Comparison of ENCODE assay signal across 8 mouse cellular contexts in the genomic region with DNA sequence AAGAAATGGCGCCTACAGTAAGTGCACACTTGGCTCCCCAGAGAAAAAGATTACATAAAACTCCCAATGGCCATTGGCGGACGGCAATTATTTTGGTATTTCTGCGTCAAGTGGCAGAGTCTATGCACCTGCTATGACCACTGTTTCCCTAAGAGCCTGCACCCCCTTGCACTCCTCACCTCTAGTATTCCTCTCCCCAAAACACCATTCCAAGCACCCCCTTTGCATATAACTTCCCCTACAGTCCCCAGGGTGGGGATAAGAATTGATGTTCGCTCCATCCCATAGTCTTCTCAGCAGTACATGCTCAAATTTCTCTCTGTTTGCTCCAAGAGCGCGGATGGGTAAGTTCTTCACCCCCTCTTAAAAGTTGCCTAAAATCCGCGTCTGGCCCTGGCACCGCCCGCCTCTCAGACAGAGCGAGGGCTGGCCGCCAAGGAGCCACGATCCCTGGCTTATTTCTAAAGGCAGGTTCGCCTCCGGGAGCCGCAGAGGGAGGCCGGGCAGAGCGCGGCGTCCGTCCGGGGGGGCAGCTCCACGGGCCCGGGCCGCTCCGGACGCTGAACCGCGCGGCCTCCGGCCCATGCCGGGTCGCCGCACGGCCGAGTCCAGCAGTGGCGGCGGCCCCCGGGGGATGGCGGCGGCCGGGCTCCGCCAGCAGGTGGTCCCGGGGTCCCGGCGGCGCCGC. TPM values are rescaled to one million over a fixed set of nuclear protein-coding genes. Genes with fewer than 3 reads are reported as not detected.
DNase-seq lines count a peak whose midpoint lies in the region; ATAC-seq and TF ChIP-seq lines count a peak whose summit lies in the region.

No protein-coding gene starts in this region.

- WGBS in embryonic facial prominence, embryonic 10.5 days, result 3% methylated on average over 49 of the region's 49 CpGs
- WGBS in heart, embryonic 12.5 days, result 4% methylated on average over 46 of the region's 49 CpGs
- 3% methylated on average over 44 of the region's 49 CpGs for WGBS in kidney, embryonic 15.5 days

- POLR2A ChIA-PET in Patski (lab: Charles Lee), result no interaction called here

- peak overlapping the region; percentile 81 for H3K4me3 ChIP-seq in ES-Bruce4 (ENCODE audit: low read depth, low read length)
- peak overlapping the region; percentile 82 for H3K4me3 ChIP-seq in embryonic facial prominence, embryonic 10.5 days
- H3K4me3 ChIP-seq in heart, embryonic 12.5 days, result peak overlapping the region; percentile 66
- peak overlapping the region; percentile 82 for H3K4me3 ChIP-seq in kidney, embryonic 15.5 days (replicated peaks)

- TF ChIP-seq EP300 in ES-Bruce4 (IDR thresholded peaks at IDR 0.05; ENCODE audit: insufficient read depth, low read depth, low read length), result no peak

- H3K9ac ChIP-seq in ES-Bruce4 (ENCODE audit: low read depth, poor library complexity, severe bottlenecking), result peak overlapping the region; percentile 92
- H3K9ac ChIP-seq in heart, embryonic 12.5 days, result peak overlapping the region; percentile 76
- H3K9ac ChIP-seq in kidney, embryonic 15.5 days, result peak overlapping the region; percentile 51

- peaks cover 4% of the 10 kb centered on the region for H3K4me1 ChIP-seq in ES-Bruce4 (ENCODE audit: control insufficient read depth, insufficient read depth, low read length)
- peaks cover 5% of the 10 kb centered on the region; the same call in 1 of the 2 replicates for H3K4me1 ChIP-seq in embryonic facial prominence, embryonic 10.5 days
- no peaks in the 10 kb centered on the region; the same call in 1 of the 2 replicates for H3K4me1 ChIP-seq in heart, embryonic 12.5 days (replicated peaks)
- H3K4me1 ChIP-seq in kidney, embryonic 15.5 days, result peaks cover 16% of the 10 kb centered on the region

- H3K36me3 ChIP-seq in ES-Bruce4 (ENCODE audit: control insufficient read depth, insufficient read depth, low read length, poor library complexity, severe bottlenecking), result no peaks in the 10 kb centered on the region
- H3K36me3 ChIP-seq in embryonic facial prominence, embryonic 10.5 days (replicated peaks), result no peaks in the 10 kb centered on the region
- no peaks in the 10 kb centered on the region for H3K36me3 ChIP-seq in heart, embryonic 12.5 days
- no peaks in the 10 kb centered on the region for H3K36me3 ChIP-seq in kidney, embryonic 15.5 days

- no peak for DNase-seq in Patski (ENCODE audit: low read depth, low spot score)
- peak; percentile 52 for DNase-seq in embryonic facial prominence, embryonic 10.5 days (ENCODE audit: low spot score)
- DNase-seq in lung, postnatal 4 days, result peak; percentile 55 to 66
- peak; percentile 65 for DNase-seq in testis, postnatal 10 days (ENCODE audit: low spot score)
- DNase-seq in B cell, adult 2 months, result no peak

- peak; percentile 83 for ATAC-seq in Patski
- ATAC-seq in heart, embryonic 12.5 days (ENCODE audit: insufficient number of reproducible peaks, low FRiP score), result peak; percentile 72
- peak; percentile 85 for ATAC-seq in kidney, embryonic 15.5 days (replicated peaks; ENCODE audit: low FRiP score)

- H3K27me3 ChIP-seq in ES-Bruce4 (ENCODE audit: control insufficient read depth, insufficient read depth, low read length, poor library complexity, severe bottlenecking) (peaks cover 13% of the 10 kb centered on the region), Patski (peaks cover 39% of the 10 kb centered on the region)
- H3K27me3 ChIP-seq in embryonic facial prominence, embryonic 10.5 days (replicated peaks; ENCODE audit: low read depth, poor library complexity, severe bottlenecking), result peaks cover 63% of the 10 kb centered on the region
- H3K27me3 ChIP-seq in heart, embryonic 12.5 days (replicated peaks), result peaks cover 35% of the 10 kb centered on the region
- peaks cover 36% of the 10 kb centered on the region for H3K27me3 ChIP-seq in kidney, embryonic 15.5 days

- CTCF ChIA-PET in Patski (lab: Charles Lee), result no interaction called here

- TF ChIP-seq CTCF in ES-Bruce4 (IDR thresholded peaks at IDR 0.05; ENCODE audit: low read depth, low read length) (no peak), Patski (IDR thresholded peaks at IDR 0.05) (no peak)

- in situ Hi-C loops in Patski (cut with MboI; ENCODE audit: low pct_unique_long_range_greater_than_20kb), result no loop called here

- H3K27ac ChIP-seq in ES-Bruce4 (ENCODE audit: insufficient read depth, low read length), result no peak overlapping the region
- peak overlapping the region; percentile 70; the same call in 1 of the 2 replicates for H3K27ac ChIP-seq in embryonic facial prominence, embryonic 10.5 days (replicated peaks)
- H3K27ac ChIP-seq in heart, embryonic 12.5 days (ENCODE audit: poor library complexity, severe bottlenecking), result no peak overlapping the region
- H3K27ac ChIP-seq in kidney, embryonic 15.5 days, result 0 out of 2 replicates have a peak overlapping the region, but pooled peaks have one; percentile 58

- no peaks in the 10 kb centered on the region for H3K9me3 ChIP-seq in ES-Bruce4 (replicated peaks; ENCODE audit: control insufficient read depth, insufficient read depth, low read length, poor library complexity, severe bottlenecking)
- H3K9me3 ChIP-seq in embryonic facial prominence, embryonic 10.5 days, result no peaks in the 10 kb centered on the region
- no peaks in the 10 kb centered on the region for H3K9me3 ChIP-seq in heart, embryonic 12.5 days (replicated peaks)
- no peaks in the 10 kb centered on the region for H3K9me3 ChIP-seq in kidney, embryonic 15.5 days (replicated peaks)

- TF ChIP-seq POLR2A in ES-Bruce4 (IDR thresholded peaks at IDR 0.05; ENCODE audit: insufficient read depth, low read length), result no peak

- H3K4me2 ChIP-seq in heart, embryonic 12.5 days, result peak overlapping the region; percentile 95
- peak overlapping the region; percentile 80 for H3K4me2 ChIP-seq in kidney, embryonic 15.5 days

RNA-seq across cellular contexts. Expression of a gene that starts 0.4 kb away (rescaled TPM):
- polyA plus RNA-seq in ES-Bruce4 (2011; ENCODE audit: insufficient read depth, insufficient read length, low read depth, missing spikeins), result 3.7 and 5.2 TPM in 2 replicates
- polyA plus RNA-seq in Patski (2021), result 5.6 TPM
- 2.1 and 2.5 TPM in 2 replicates for polyA plus RNA-seq in embryonic facial prominence, embryonic 10.5 days (2016; fragmentation: Nextera tagmentation; extraction: Ambion mirVana)
- 1.9 and 2.4 TPM in 2 replicates for polyA plus RNA-seq in heart, embryonic 12.5 days (2016; fragmentation: Nextera tagmentation; extraction: Ambion mirVana)
- polyA plus RNA-seq in kidney, embryonic 15.5 days (2015; fragmentation: Nextera tagmentation; extraction: Ambion mirVana), result 5.1 and 5.3 TPM in 2 replicates

Comparison
In these comparisons a context has a peak if more than half of its experiments do, and no peak if none do; other contexts are left out.
1. H3K27ac ChIP-seq: peak in embryonic facial prominence, embryonic 10.5 days (single experiment) and kidney, embryonic 15.5 days (single experiment); none in ES-Bruce4 (single experiment) and heart, embryonic 12.5 days (single experiment).
2. DNase-seq: peak in embryonic facial prominence, embryonic 10.5 days (single experiment), lung, postnatal 4 days (2 of 2) and testis, postnatal 10 days (single experiment); none in Patski (single experiment) and B cell, adult 2 months (0 of 2).
3. Peak in every context shown above with its lines, with median percentiles within 50 percentile points of each other: H3K4me3 ChIP-seq, H3K9ac ChIP-seq and ATAC-seq.